Mouse (Mus musculus): ENCODE measurements around the gene Snrnp25. TPM values are rescaled to one million over a fixed set of nuclear protein-coding genes. Genes with fewer than 3 reads are reported as not detected.

Snrnp25 gene
- polyA plus RNA-seq, 2 experiments = 46.7 to 52.1 TPM

DNA sequence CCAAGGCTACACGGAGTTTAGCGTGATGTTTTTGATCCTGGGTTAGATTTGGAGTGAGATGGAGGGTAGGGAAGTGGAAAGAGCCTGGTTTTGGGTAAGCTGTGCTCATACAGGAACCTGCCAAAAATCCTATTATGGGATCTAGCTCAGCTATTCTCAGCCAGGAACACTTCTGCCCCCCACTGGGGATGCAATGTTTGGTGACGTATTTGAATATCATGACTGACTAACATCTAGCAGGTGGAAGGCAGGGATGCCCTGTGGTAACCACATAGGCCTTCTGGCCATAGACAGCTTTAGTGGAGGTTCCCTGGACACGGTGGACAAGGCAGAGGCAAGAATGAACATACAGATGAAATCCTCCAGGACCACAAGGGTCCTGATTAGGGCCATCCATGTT, 25.0 kb downstream of the Snrnp25 start:
- Histone ChIP-seq H3K36me3 (ENCODE audit: control insufficient read depth, insufficient read depth, low read length) (peaks cover 61% of the 10 kb centered on the region), H3K4me3 (replicated peaks; ENCODE audit: low read length) (no peak overlapping the region), H3K9me3 (ENCODE audit: control insufficient read depth, low read length) (no peaks in the 10 kb centered on the region), H3K27me3 (ENCODE audit: control insufficient read depth, insufficient read depth, low read length) (no peaks in the 10 kb centered on the region), H3K9ac (ENCODE audit: low read depth, low read length, severe bottlenecking) (no peak overlapping the region), H3K4me1 (ENCODE audit: control insufficient read depth, insufficient read depth, low read length) (peaks cover 16% of the 10 kb centered on the region), H3K27ac (replicated peaks; ENCODE audit: low read depth, low read length) (no peak overlapping the region), H3K4me2 (replicated peaks; ENCODE audit: low read depth, low read length, severe bottlenecking) (no peak overlapping the region)
- no peak for ATAC-seq (ENCODE audit: low FRiP score, low read depth)
- no peak for TF ChIP-seq POLR2A (IDR thresholded peaks at IDR 0.05; ENCODE audit: borderline replicate concordance, extremely low read depth, insufficient read depth, insufficient read length)
- WGBS = 85% methylated on average over 4 of the region's 4 CpGs
- no peak for DNase-seq (ENCODE audit: low spot score)

DNA sequence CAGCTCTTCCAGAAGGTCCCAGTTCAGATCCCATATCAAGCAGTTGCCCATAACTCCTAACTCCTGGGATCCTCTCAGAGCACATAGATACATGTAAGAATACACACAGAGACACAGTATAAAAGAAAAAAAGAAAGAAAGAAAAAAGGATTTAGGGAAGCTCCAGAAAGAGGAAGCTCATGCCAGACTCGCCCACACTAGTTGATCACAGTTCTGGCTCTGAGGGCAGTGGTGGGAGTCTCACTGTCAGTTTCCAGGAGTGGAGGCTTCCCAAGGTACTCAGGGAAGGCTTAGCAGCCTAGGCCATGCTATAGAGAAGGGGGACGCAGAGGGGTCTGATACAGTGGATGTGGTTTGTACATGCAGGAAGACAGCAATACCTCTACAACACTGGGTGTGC, 25.9 kb downstream of the Snrnp25 start:
- Histone ChIP-seq H3K27me3 (ENCODE audit: control insufficient read depth, insufficient read depth, low read length) (no peaks in the 10 kb centered on the region), H3K4me3 (replicated peaks; ENCODE audit: low read length) (no peak overlapping the region), H3K4me2 (replicated peaks; ENCODE audit: low read depth, low read length, severe bottlenecking) (no peak overlapping the region), H3K9me3 (ENCODE audit: control insufficient read depth, low read length) (no peaks in the 10 kb centered on the region), H3K36me3 (ENCODE audit: control insufficient read depth, insufficient read depth, low read length) (peaks cover 62% of the 10 kb centered on the region), H3K4me1 (ENCODE audit: control insufficient read depth, insufficient read depth, low read length) (peaks cover 7% of the 10 kb centered on the region), H3K27ac (replicated peaks; ENCODE audit: low read depth, low read length) (no peak overlapping the region), H3K9ac (ENCODE audit: low read depth, low read length, severe bottlenecking) (no peak overlapping the region)
- no peak for DNase-seq (ENCODE audit: low spot score)
- 84% methylated on average over 2 of the region's 2 CpGs for WGBS
- ATAC-seq (ENCODE audit: low FRiP score, low read depth) = no peak
- no peak for TF ChIP-seq POLR2A (IDR thresholded peaks at IDR 0.05; ENCODE audit: borderline replicate concordance, extremely low read depth, insufficient read depth, insufficient read length)

DNA sequence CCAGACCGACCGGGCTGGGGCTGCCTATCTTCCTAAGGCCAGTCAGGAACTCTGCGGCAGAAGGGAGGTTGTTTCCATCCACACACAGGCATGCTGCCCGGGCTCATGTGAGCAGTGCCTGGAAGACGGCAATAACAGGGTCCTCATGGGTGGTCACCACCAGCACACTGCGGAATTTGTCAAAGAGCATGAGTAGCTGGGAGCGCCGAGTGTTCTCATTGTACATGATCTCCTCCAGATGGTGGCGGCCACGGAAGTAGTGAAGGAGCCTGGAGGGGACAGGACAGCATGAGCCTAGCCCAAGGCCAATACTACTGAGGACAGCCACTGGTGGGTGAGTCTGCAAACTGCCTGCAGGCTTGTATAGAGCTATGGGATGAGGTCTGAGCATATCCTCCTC, 27.6 kb downstream of the Snrnp25 start:
- Histone ChIP-seq H3K9ac (ENCODE audit: low read depth, low read length, severe bottlenecking) (no peak overlapping the region), H3K4me1 (ENCODE audit: control insufficient read depth, insufficient read depth, low read length) (no peaks in the 10 kb centered on the region; the same call in none of the 2 replicates), H3K4me2 (replicated peaks; ENCODE audit: low read depth, low read length, severe bottlenecking) (no peak overlapping the region), H3K27ac (replicated peaks; ENCODE audit: low read depth, low read length) (no peak overlapping the region), H3K4me3 (replicated peaks; ENCODE audit: low read length) (no peak overlapping the region), H3K36me3 (ENCODE audit: control insufficient read depth, insufficient read depth, low read length) (peaks cover 66% of the 10 kb centered on the region), H3K27me3 (ENCODE audit: control insufficient read depth, insufficient read depth, low read length) (no peaks in the 10 kb centered on the region), H3K9me3 (ENCODE audit: control insufficient read depth, low read length) (no peaks in the 10 kb centered on the region)
- ATAC-seq (ENCODE audit: low FRiP score, low read depth) = 0 out of 2 replicates have a peak, but pooled peaks have one; percentile 11
- no peak for DNase-seq (ENCODE audit: low spot score)
- 59% methylated on average over 10 of the region's 10 CpGs for WGBS
- TF ChIP-seq POLR2A (IDR thresholded peaks at IDR 0.05; ENCODE audit: borderline replicate concordance, extremely low read depth, insufficient read depth, insufficient read length) = no peak

DNA sequence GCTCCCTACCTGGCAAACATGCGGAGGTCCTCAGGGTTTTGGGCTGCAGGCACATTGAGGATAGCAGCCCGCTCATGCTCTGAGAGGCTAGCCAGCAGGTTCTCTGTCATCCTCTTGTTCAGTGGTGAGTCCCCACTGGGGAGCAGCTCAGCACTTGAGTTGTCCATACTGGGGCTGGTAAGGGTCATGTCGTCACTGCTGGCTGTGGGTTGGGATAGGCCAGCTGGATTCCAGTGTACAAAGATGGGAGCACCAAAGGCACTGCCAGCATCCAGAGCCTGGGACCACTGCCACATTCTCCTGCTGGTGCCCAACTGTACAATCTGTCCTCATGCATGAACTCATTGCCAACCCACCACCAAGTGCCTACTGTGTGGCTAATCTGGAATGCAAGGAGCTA, 28.7 kb downstream of the Snrnp25 start:
- no peaks in the 10 kb centered on the region; the same call in none of the 2 replicates for H3K4me1 ChIP-seq (ENCODE audit: control insufficient read depth, insufficient read depth, low read length)
- WGBS = 93% methylated on average over 3 of the region's 3 CpGs
- no peak for DNase-seq (ENCODE audit: low spot score)

DNA sequence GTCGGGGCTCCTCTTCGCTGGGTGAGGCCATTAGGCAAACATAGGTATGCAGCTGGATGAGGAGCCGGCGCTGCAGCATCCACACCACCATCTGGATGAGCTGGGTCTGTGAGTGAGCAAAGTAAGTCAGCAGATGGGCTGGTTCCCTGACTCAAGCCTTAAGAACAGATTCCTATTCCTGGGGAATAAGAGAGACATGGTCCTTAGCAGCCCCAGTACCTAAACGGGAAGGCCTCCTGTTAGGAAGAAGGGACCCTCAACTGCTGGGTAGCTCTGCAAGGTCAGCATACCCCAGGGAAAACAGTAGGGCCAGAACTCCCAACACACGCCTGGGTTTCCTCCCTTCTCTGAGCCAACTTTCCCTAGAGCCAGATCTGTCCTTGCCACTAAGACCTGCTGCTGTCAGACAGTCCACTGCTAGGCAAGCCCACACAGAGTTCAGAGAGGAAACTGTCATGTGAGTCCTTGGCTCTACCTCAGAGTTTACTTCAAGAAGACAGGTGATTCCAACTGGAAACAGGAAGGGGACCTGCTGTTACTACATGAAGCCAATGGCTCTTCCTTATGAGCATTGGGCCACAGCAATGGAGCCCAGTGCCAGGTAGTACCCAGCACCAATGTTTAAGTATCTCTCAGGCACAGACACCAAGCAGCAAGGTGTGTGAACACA, 29.7 kb downstream of the Snrnp25 start:
- DNase-seq (ENCODE audit: low spot score) (no peak), ATAC-seq (ENCODE audit: low FRiP score, low read depth) (no peak)
- H3K9me3 ChIP-seq (ENCODE audit: control insufficient read depth, low read length) = no peaks in the 10 kb centered on the region
- H3K4me2 ChIP-seq (replicated peaks; ENCODE audit: low read depth, low read length, severe bottlenecking) = no peak overlapping the region
- no peak overlapping the region for H3K4me3 ChIP-seq (replicated peaks; ENCODE audit: low read length)
- H3K36me3 ChIP-seq (ENCODE audit: control insufficient read depth, insufficient read depth, low read length) = peaks cover 59% of the 10 kb centered on the region
- H3K27me3 ChIP-seq (ENCODE audit: control insufficient read depth, insufficient read depth, low read length) = no peaks in the 10 kb centered on the region
- WGBS = 90% methylated on average over 6 of the region's 6 CpGs
- no peak overlapping the region for H3K27ac ChIP-seq (replicated peaks; ENCODE audit: low read depth, low read length)
- no peaks in the 10 kb centered on the region; the same call in none of the 2 replicates for H3K4me1 ChIP-seq (ENCODE audit: control insufficient read depth, insufficient read depth, low read length)
- no peak overlapping the region for H3K9ac ChIP-seq (ENCODE audit: low read depth, low read length, severe bottlenecking)
- TF ChIP-seq POLR2A (IDR thresholded peaks at IDR 0.05; ENCODE audit: borderline replicate concordance, extremely low read depth, insufficient read depth, insufficient read length) = no peak

More for the DNA sequence above, 28.7 kb downstream of the Snrnp25 start:
- peaks cover 67% of the 10 kb centered on the region for H3K36me3 ChIP-seq (ENCODE audit: control insufficient read depth, insufficient read depth, low read length)
- H3K4me2 ChIP-seq (replicated peaks; ENCODE audit: low read depth, low read length, severe bottlenecking) = no peak overlapping the region
- no peak overlapping the region for H3K27ac ChIP-seq (replicated peaks; ENCODE audit: low read depth, low read length)
- no peak overlapping the region for H3K4me3 ChIP-seq (replicated peaks; ENCODE audit: low read length)
- ATAC-seq (ENCODE audit: low FRiP score, low read depth) = no peak
- H3K9ac ChIP-seq (ENCODE audit: low read depth, low read length, severe bottlenecking) = no peak overlapping the region
- no peaks in the 10 kb centered on the region for H3K9me3 ChIP-seq (ENCODE audit: control insufficient read depth, low read length)
- TF ChIP-seq POLR2A (IDR thresholded peaks at IDR 0.05; ENCODE audit: borderline replicate concordance, extremely low read depth, insufficient read depth, insufficient read length) = no peak
- H3K27me3 ChIP-seq (ENCODE audit: control insufficient read depth, insufficient read depth, low read length) = no peaks in the 10 kb centered on the region

All from limb, embryonic 14.5 days (tissue).